Mouse (Mus musculus): ENCODE data around the gene Rcan3.

DNA sequence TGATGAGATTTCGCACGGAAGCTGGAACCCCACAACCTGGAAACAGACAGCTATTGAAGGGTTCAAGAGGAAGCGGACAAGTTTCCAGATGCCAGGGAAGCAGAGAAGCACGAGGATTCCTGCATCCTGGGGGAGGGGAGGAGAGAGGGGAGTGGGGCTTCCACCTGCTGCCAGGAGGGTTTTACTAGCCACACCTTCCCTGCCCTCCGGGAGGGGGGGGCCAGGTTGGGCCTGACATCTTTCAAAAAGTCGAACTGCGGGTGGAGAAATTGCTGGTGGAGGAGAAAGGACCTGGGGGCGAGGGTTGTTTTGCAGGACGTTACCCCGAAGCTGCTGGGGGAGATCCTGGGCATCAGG lies 589 bp downstream of the Rcan3 start:
- TF ChIP-seq CTCF (IDR thresholded peaks at IDR 0.05; ENCODE audit: control insufficient read depth, insufficient read depth, insufficient read length) (no peak), MAX (IDR thresholded peaks at IDR 0.05) (no peak), USF1 (IDR thresholded peaks at IDR 0.05; ENCODE audit: low read depth) (no peak), MYOG (IDR thresholded peaks at IDR 0.05; ENCODE audit: control insufficient read depth, extremely low read depth, insufficient read length) (no peak), FOSL1 (IDR thresholded peaks at IDR 0.05; ENCODE audit: insufficient read depth, low read length, poor library complexity, severe bottlenecking) (no peak), CEBPB (IDR thresholded peaks at IDR 0.05; ENCODE audit: low read depth) (no peak), MYOD1 (IDR thresholded peaks at IDR 0.05; ENCODE audit: control insufficient read depth, insufficient read length, low read depth) (no peak)

Data from C2C12 (cell line).